Mouse (Mus musculus) stomach, postnatal 0 days (tissue): ENCODE results near the gene Stk39.

ENCODE experiments used
- CTCF ChIP-seq: IDR thresholded peaks from 2 replicates; pipeline ENCODE4 v1.5.1; 2016; ENCODE audit warnings: antibody characterized with exemption, low read depth, mild to moderate bottlenecking, moderate library complexity
- EP300 ChIP-seq: optimal IDR thresholded peaks from 2 replicates; pipeline ENCODE3; 2016; ENCODE audit warnings: antibody characterized with exemption

DNA sequence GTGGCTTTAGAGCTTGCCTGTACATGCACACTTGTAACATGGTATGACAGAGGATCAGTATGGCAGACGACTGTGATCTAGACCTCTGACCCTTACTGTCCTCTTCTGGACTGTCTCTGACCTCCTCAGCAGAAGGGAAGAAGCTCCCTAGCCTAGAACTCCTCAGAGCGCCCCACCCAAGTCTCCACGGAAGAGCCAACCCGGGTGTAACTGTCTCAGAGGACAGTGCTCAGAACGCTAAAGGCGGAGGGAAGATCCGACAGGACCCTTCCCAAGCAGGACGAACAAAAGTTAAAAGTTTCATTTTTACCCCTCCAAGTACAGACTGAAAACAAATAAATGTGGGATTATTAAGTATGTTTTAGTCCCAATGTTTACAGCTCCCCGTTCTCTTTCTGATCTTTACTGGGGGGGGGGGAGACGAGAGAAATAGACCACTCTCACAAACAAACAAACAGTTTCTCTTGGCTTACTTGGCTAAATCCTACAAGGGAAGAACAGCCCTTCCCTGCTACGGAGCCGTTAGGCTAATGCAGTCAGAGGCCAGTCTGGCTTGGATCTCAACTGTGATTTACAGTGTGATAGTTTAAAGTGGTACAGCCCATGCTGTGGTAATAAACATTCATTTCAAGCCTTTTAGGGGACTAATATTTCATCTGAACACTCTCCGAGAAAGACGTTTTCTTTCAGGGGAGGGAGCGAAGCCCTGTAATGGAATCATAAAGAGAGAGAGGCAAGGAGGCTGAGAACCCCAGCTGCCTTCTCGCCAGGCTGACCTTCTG, 179.3 kb downstream of the Stk39 start:
- no peak for TF ChIP-seq CTCF
- TF ChIP-seq EP300 = no peak
